Mouse (Mus musculus): ENCODE results near the gene Xylt2.
"Not testable (repeated sequence)": the region's sequence is repeated elsewhere in the genome, so short reads cannot be mapped to it uniquely, and the experiment has no call there.

Gene Xylt2

DNA sequence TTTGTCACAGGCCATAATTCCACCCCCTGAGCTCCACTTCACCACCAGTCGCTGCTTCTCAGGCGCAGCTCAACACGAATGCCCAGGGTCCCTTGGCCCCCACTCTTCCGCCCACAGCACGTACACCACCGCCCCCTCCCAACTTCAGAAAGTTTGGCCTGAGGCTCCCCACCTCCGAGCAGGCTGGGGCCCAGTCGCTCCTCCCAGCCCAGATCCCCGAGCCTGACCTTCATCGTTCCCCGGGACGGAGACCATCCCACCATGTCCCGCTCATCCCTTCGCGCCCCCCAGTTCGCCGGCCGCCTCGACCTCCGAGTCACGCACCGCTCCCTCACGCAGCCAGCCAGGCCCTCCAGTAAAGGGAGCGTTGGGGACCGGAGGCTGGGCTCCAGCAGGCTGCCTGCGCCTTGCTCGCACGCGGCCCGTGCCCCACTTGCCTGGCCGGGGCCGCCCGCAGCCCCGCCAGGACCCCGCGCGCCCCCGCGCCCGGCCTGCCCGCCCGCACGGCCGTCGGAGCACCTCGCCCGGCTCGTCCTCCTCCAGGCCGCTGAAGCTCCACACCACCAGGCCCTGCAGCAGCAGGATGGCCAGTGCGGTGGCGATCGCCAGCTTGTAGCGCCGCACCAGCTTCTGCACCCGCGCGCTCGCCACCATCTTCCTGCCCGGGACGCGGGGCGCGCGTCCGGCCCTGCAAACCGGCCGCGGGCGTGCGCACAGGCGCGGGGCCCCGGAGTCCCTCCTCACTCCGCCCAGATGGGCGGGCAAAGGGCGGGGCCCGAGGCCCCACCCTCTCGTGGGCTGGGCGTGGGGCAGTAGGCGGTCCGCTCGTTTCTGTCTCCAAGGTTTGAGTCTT lies at the start of gene Xylt2:
Gene Xylt2 (minus strand): TSS at position 762 of the 853 bp plus-strand sequence.
- DNase-seq (ENCODE audit: extremely low spot score, low spot score) = peak; percentile 92

DNA sequence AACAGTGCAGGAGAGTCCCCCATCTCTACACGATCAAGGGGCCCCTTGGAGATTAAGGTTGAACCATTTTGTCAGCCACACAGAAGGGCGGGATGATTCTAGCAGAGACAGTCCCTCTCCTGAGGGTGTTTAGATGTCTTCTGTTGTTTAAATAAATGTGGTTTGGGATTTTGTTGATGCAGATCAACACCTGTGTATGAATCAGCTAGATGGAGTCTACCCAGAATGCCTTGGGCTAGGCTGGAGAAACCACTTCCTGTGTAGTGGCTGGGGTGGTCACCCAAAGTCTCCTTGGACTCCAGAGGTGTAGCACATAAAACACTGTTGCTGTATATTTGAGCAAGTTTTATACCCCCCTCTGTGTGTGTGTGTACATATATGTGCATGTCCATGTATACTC lies 41.9 kb upstream of the Xylt2 start:
- DNase-seq (ENCODE audit: extremely low spot score, low spot score) = no peak

DNA sequence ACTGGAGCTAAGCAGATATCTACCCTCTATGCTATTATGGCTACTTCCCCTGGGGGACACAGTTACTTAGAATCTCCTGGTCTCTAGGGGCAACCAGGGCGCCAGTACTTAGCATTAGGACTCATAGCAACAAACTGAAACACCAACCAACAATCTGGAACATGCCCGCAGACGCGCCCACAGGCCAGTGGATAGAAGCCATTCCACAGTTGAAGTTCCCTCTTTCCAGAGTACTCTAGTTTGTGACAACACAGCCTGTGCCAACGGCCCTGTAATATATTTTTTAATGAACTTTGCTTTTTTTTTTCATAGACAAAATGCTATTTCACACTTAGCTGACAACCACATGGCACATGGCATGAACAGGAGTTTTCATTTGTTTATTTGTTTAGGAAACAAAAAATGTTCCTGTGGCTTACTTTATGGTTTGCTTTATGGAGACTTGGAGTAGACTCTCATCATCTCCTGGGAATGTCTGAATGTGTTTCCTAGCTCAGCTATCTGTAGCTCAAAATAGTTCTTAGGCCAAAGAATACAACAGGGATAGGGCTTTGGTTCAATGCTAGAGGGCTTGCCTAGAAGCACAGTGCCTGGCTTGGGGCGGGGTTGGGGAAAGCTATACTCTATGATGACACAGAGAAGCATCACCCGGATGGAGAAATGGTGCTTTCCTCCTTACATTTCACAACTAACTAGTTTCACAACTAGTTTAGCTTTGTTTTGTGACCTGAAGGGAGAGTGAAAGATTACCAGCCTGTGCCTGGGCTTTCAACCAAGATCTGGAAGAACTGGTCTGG lies 41.0 kb upstream of the Xylt2 start:
- no peak for DNase-seq (ENCODE audit: extremely low spot score, low spot score)

DNA sequence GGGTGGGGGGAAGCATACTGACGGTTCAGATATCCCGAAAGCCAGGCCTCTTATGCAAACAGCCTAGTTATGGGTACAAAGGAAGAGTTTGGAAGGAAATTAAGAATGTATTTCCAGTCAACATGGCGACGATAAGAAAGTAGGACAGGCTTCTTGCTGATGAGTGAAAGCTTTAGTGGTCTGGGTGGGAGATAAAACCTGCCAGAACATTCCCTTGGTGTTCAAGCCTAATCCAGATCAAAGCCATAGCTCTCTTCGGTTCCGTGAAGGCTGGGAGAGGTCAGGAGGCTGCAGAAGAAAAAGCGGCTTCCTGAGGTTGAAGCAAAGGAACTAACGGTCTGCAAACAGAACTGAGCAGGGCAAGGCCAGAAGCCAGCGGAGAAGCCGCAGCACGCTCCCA lies 39.9 kb upstream of the Xylt2 start:
- no peak for DNase-seq (ENCODE audit: extremely low spot score, low spot score)

DNA sequence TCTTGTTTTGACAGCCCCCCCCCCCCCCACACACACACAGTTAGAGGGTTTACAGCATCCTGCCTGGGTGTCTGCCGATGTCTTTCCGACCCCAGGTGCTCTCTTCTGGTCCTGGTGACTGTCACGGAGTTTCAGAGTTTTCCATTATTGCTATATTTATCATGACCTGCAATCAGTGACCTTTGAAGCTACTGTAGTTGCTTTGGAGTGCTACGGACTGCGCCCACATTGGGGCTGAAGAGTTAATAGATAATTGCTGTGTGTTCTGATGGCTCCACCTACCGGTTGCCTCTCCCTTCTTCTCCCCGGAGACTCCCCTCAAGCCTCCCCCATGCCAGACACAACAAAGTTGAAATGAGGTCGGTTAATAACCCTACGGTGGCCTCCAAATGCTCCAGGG lies 39.4 kb upstream of the Xylt2 start:
- peak; percentile 36 for DNase-seq (ENCODE audit: extremely low spot score, low spot score)

DNA sequence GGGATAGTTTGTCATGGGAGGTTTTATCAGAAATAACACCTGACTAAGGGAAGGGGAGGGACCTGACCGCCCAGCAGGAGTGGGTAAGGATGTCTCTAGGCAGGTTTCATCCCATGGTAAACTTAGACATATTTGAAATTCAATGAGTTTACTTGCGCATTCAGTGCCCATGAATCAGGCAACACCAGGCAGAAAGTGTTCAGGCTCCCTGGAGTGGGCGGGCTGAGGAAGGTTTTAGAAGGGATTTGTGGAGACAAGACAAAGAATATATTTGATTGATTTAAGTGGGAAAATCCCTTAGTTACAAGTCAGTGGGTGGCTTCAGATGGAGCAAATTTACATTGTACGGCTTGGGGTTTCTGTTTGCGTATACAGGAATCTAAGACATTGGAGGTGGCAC lies 38.3 kb upstream of the Xylt2 start:
- DNase-seq (ENCODE audit: extremely low spot score, low spot score) = no peak

DNA sequence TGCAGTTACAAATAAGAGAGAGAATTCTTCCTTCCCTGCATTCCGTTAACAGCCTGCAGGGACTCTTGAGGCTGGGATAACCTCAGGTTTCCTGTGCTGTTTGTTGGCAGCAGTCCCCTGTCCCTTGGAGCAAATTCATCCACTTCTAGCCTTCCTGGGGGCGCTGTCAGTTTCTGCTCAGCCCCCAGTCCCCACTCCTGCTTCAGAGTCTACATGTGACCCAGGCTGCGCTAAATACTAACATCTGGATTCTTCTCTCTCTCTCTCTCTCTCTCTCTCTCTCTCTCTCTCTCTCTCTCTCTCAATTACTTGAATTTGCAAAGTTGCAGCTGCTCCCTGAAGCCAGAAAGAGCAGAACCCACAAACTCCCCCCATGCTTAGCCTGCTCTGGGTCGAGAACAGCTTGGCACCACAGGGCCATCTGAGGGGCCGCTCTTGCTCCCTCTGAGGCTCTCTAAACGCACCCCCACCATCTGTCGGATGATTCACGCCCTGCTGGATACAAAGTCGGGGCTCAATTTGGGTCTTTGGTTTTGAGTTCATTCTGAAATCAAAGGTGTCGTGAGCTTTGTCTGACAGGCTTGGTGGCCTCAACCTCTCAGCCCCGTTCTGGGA lies 36.0 kb upstream of the Xylt2 start:
- no peak for DNase-seq (ENCODE audit: extremely low spot score, low spot score)

DNA sequence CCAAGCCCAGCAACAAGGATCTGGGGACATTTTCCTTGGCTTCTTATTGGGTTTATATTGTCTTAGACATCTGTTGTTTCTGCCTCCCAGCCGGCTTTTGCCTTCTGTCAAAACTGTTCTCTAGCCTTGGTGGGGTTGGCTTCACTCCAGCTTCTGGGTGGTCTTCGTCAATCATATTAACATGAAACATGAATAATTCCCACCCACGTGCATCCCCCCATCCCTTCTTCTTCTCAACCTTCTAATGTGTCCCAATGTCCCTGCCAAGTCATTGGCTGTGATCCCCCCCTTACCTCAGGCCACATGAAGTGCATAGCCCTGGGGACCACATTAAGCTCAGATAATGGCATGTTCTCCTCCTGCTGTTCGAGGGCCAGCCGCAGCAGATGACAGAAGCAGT lies 27.2 kb upstream of the Xylt2 start, which contains the start of gene Gm11541:
Gene Gm11541 (minus strand): TSS at position 28 of the 400 bp plus-strand sequence.
- DNase-seq (ENCODE audit: extremely low spot score, low spot score) = no peak

DNA sequence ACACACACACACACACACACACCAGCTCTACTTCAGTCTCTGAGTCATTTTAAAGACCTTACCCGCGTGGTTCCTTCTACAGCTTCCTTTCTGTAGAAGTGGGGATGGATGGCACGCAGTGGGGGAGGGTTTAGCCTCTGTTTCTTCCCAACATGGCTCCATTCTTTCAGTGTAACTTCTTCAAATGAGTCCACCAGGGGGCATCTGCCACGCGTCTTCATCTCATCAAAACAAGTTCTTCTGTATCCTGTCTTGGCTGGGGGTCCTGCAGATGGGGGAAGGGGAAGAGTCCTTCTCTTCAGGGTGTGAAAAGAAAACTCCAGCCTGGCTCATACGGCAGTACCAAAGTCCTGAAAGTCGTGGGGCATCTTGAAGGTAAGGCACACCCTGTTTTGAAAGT lies 26.7 kb upstream of the Xylt2 start:
- no peak for DNase-seq (ENCODE audit: extremely low spot score, low spot score)

DNA sequence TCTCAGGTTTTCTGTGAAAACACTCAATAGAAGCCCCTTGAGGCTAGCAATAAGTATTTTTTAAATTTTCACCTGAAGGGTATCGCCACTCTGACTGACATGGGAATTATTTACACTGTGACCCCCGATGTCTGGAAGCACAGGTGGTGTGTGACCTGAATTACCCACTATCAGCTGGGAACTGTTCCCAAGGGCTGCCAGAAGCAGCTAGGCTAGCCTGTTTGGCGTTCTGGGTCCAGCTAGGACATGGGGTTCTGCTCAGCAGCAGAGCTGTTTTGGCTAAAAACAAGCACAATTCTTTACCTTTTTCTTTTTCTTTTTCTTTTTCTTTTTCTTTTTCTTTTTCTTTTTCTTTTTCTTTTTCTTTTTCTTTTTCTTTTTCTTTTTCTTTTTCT lies 24.9 kb upstream of the Xylt2 start:
- no peak for DNase-seq (ENCODE audit: extremely low spot score, low spot score)

DNA sequence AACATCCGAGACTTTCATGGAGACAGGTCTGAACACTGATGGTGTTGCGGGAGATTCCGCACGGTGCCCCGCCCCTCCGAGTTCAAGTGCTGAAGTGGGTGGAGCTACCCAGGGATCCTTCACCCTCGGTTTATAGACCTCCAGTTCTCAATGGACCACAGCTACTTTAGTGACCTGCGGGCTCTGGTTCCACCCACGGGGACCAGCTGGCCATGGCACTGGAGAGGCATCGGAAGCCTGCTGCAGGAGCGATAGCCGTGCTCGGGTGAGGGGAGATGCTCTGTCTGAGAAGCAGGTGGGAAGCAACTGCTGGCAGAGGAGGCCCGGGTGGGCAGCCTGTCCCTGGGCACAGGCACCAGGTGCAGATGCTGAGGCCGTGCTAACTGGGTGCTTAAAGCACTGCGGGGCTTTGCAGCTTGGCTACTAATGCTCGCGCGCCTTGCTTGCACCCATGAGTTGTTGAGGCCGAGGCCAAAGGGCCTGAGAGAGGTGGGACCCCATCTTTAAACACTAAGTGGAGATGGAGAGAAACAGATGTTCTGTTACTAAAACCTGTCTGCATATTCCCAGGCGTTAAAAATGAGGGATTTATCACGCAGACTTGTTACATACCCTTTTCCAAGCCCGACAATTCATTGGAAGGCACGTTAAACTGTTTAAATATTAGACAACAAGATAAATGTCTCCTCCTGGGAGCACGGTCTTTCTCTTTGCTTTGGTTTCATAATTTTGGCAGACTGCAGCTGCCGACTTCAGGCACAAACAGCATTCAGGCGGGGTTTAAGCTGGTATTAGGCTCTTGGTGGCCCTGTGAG lies 24.3 kb upstream of the Xylt2 start:
- DNase-seq (ENCODE audit: extremely low spot score, low spot score) = no peak

DNA sequence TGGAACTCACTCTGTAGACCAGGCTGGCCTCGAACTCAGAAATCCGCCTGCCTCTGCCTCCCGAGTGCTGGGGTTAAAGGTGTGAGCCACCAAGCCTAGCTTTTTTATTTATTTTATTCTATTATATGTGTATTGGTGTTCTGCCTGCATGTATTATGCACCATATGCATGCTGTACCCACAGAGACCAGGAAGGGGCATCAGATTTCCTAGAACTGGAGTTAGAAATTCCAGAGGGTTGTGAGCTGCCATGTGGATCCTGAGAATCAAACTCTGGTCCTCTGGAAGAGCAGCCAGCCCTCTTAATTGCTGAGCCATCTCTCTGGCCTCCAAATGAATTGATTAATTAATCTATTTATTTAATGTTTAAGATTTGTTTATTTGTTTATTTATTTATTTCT lies 22.1 kb upstream of the Xylt2 start:
- DNase-seq (ENCODE audit: extremely low spot score, low spot score) = no peak

DNA sequence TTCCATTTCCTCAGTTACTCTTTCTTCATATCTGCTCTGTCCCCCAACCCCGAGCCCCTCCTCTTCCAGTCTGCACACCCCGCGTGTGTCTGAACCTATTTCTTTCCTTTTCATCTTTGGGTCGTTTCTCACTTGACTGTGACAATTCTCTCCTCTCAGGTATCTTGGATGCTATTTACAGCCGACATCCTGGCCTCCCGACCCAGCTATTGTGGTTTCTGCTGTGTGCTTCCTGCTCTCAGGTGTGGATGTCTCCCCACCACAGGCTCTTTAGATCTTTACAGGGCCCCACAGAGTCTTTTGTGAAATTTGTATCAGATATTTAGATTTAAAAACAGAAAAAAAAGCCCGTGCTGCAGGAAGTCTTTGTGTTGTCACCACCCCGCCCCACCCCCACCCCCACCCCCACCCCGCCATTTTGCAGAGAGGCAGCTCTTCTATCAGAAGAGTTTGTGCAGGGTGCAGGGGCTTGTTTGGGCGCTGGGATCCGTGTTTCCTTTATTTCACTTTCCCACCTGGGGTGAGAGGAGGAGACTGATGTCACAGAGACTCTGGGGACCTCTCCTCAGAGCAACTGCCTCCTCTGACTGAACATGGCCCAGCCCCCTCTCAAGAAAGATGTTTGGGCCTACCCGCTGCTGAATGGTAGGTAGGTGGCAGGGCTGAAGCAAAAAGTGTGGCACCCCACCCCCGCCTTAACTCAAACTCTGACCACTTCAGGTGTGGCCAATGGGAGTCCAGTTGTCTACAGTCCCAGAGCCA lies 20.6 kb upstream of the Xylt2 start:
- no peak for DNase-seq (ENCODE audit: extremely low spot score, low spot score)

DNA sequence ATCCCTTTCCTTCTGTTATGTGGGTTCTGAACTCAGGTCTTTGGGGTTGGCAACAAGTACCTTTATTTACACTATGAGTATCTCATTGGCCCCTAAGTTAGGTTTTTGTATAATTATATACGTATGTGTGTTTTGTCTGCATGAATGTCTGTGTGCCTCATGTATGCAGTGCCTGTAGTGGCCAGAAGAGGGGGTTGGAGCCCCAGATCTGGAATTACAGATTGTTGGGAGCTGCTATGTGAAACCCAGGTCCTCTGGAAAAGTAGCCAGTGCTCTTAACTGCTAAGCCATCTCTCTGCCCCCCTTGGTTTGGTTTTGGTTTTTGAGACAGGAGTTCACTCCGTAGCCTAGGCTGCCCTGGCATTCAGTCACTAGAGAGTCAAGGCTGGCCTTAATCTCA lies 19.8 kb upstream of the Xylt2 start:
- no peak for DNase-seq (ENCODE audit: extremely low spot score, low spot score)

DNA sequence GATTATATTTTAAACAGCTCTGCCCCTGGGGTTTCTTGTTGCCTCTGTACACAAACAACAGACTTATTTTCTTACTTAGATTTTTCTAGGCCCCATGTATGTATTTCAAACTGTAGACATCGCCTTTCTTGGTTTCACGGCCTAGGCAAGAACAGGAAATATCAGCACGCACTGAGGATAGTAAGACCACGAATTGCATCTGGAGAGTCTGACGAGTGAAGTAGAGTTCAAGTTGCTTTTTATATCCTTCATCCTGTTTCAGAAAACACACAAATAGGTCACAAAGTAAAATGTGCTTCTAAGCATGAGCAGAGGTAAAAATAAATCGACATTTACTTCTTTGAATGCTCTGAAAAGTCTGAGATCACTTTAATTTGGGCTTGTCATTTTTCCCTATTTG lies 18.2 kb upstream of the Xylt2 start:
- no peak for DNase-seq (ENCODE audit: extremely low spot score, low spot score)

DNA sequence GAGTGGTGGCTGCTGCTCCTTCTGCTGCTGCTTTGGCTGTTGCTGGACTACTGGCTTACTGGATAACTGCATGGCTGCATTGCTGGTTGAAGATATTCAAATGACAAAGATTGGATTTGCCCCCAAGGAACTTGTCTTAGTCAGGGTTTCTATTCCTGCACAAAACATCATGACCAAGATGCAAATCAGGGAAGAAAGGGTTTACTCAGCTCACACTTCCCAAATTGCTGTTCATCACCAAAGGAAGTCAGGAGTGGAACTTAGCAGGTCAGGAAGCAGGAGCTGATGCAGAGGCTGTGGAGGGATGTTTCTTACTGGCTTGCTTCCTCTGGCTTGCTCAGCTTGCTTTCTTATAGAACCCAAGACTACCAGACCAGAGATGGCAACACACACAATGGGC lies 15.2 kb upstream of the Xylt2 start:
- DNase-seq (ENCODE audit: extremely low spot score, low spot score) = not testable (repeated sequence)

DNA sequence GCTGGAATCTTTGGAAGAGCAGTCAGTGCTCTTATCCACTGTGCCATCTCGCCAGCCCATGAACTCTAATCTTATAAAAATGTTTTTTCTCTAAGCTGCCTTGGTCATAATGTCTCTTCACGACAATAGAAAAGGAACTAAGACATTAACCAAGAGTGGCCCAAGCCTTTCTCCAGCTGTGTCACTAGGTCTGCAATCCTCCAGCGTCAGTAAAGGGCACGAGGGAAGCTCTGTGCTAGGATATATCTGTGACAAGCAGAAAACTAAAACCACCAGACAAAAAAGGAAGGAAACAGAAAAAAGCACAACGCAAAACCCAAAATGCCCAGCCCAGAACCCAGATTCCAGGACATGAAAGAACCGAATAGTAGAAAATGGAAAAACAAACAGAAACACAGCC lies 9.9 kb upstream of the Xylt2 start:
- no peak for DNase-seq (ENCODE audit: extremely low spot score, low spot score)

DNA sequence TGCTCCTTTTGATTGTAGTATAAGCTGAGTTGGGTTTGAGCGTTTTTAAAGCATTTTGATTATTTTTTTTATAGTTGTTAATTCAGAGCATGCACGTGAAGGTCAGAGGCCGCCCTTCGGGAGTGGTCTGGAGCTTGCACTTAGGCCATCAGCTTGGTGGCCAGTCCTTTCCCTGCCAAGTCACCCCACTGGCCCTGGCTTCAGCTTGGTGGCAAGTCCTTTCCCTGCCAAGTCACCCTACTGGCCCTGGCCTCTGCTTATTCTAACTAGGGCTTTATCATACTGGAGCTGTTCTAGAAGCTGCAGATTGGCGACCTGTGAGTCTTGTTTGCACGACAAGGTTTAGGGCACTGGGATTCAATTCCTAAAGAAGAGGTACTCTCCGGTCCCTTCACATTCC lies 5.1 kb upstream of the Xylt2 start:
- DNase-seq (ENCODE audit: extremely low spot score, low spot score) = no peak

DNA sequence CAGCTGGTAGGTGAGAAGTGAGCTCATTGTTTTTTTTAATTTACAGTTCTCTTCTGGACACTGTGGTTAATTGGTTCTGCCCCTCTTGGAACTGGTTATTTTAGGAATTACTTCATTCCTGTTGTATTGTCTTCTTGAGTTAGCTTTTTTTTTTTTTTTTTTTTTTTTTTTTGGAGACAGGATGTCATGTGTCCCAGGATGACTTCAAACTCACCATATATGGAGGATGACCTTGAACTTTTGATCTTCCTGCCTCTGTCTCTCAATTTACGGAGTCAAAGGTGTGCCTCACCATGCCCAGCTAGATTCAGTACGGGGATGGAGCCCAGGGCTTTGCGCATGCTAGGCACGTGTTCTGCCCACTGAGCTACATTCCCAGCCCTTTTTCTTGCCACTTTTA lies 4.3 kb upstream of the Xylt2 start:
- no peak for DNase-seq (ENCODE audit: extremely low spot score, low spot score)

DNA sequence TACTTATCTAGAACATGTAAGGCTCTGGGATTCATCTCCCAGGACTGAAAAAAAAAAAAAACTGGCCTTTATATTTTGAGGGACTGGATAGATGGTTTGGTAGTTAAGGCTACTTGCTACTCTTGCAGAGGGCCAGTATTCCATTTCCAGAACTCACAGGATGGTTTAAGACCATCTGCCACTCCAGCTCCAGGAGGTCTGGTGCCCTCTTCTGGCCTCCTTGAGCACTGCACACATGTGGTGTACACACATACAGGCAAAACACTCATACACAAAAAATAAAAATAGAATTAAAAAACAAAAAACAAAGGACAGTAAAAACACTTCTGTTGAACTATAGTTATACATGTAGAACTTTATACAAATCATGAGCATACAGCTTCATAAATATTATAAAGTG lies 3.3 kb upstream of the Xylt2 start:
- DNase-seq (ENCODE audit: extremely low spot score, low spot score) = no peak
